Mouse (Mus musculus) cerebellum, adult 2 months (tissue): ENCODE data around the gene Wnt3a.

Source experiments
- CTCF ChIP-seq: fragments of 200-500 bp; IDR thresholded peaks from 2 replicates; pipeline ENCODE4 v1.5.1; 2011; ENCODE audit warnings: low read depth, mild to moderate bottlenecking, control low read depth, low read length, moderate library complexity, borderline replicate concordance; ENCODE audit not compliant: insufficient read depth
- POLR2A ChIP-seq: fragments of 200-500 bp; IDR thresholded peaks from 2 replicates; pipeline ENCODE4 v1.6.1; 2011; ENCODE audit warnings: low read length, control low read depth, borderline replicate concordance; ENCODE audit not compliant: insufficient read depth

DNA sequence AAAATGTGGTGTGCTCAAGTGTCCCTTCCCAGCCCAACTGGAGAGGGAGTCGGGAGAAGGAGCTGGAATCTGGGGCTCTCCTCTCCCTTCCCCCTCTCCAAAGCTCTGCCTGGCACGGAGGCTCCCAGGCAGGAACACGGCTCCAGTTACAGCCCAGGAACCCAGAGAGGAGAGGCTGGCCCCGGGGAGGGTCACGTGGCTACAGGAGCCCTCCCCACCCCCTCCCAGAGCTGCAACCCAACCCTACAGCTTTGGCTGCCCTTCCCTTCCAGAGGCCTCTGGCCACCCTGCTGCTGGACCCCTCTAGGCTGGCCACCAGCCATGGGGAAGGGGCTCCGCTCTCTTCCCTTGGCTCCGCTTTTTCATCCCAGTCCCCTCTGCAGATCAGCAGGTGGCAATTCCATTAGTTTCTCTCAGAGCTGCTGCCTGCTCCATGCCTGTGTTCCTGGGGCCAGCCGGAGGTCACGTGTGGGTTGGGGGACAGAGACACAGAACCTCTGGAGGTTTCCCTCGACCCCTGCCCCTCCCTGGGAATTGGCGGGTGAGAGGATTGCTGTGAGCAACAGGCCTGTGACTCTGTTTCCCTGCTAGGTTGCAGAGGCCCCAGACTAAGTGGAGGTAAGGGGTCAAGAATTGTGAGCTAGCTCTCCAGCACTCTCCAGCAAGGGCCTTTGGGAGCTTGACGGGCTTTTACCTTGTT is 18.7 kb upstream of the Wnt3a start:
- no peak for TF ChIP-seq POLR2A
- TF ChIP-seq CTCF = no peak
